Mouse (Mus musculus): ENCODE measurements at regions not wholly inside any gene's neighbourhood (a gene's known extent, or its start where the extent isn't known, plus 50 kb on each side); places are given as distances from the start of the nearest gene placed in this dataset.

DNA sequence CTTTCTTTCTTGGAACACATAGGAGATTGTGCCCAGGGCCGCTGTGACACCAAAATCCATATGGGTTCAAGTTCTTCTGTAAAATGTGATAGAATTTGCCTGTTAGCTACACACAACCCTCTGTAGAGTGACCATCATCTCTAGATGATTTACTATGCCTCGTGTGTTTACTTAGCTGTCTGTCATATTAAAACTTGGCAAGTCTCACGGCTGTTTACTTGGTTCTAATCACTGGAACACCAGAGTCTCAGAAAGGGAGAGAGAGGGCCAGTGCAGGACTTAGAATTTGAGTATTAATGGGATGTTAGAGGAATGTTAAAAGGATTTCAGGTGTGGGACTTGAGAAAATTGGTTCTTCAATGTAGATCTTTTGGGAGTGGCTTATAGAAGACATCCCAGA is 248.6 kb upstream of the Gm5148 start:
- TF ChIP-seq CTCF (IDR thresholded peaks at IDR 0.05; ENCODE audit: low read depth, low read length) (no peak), POLR2A (IDR thresholded peaks at IDR 0.05; ENCODE audit: extremely low read depth, insufficient read depth, low read length) (no peak)
